Mouse (Mus musculus): Measurements from ENCODE around the gene Asf1b. TPM values are rescaled to one million over a fixed set of nuclear protein-coding genes. Genes with fewer than 3 reads are reported as not detected.

Asf1b gene
- polyA plus RNA-seq, 1 experiment from 2014 or later, result 55.0 TPM

DNA sequence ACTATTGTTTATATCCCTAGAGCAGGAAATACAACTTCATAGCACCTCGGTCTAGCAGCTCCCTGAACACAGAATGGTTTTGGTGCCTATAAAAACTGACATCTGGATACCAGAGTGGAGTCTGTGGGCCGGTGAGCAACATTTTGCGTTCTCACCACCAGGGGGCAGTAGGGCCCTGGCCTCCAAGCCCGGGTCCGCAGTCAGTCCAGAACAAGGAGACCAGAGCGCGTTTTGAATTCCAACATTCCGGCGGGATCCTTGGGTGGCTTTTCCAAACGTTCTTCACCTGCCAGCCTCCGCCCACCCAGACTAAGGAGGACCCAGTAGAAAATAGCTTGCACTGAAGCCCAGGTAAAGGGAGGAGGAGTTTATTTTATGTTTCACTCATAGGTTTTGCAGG, 54.6 kb downstream of the Asf1b start:
- no peak overlapping the region for H3K9ac ChIP-seq
- peaks cover 35% of the 10 kb centered on the region for H3K27me3 ChIP-seq (replicated peaks)
- peak overlapping the region; percentile 51; the same call in 1 of the 2 replicates for H3K4me3 ChIP-seq (replicated peaks)
- no peaks in the 10 kb centered on the region for H3K36me3 ChIP-seq
- no peak overlapping the region for H3K27ac ChIP-seq
- no peak overlapping the region; the same call in 1 of the 2 replicates for H3K4me2 ChIP-seq
- WGBS, result under 1% methylated on average over 11 of the region's 11 CpGs
- H3K9me3 ChIP-seq, result no peaks in the 10 kb centered on the region
- no peak for ATAC-seq (ENCODE audit: insufficient read depth, low FRiP score, low read depth)
- H3K4me1 ChIP-seq, result peaks cover 30% of the 10 kb centered on the region

DNA sequence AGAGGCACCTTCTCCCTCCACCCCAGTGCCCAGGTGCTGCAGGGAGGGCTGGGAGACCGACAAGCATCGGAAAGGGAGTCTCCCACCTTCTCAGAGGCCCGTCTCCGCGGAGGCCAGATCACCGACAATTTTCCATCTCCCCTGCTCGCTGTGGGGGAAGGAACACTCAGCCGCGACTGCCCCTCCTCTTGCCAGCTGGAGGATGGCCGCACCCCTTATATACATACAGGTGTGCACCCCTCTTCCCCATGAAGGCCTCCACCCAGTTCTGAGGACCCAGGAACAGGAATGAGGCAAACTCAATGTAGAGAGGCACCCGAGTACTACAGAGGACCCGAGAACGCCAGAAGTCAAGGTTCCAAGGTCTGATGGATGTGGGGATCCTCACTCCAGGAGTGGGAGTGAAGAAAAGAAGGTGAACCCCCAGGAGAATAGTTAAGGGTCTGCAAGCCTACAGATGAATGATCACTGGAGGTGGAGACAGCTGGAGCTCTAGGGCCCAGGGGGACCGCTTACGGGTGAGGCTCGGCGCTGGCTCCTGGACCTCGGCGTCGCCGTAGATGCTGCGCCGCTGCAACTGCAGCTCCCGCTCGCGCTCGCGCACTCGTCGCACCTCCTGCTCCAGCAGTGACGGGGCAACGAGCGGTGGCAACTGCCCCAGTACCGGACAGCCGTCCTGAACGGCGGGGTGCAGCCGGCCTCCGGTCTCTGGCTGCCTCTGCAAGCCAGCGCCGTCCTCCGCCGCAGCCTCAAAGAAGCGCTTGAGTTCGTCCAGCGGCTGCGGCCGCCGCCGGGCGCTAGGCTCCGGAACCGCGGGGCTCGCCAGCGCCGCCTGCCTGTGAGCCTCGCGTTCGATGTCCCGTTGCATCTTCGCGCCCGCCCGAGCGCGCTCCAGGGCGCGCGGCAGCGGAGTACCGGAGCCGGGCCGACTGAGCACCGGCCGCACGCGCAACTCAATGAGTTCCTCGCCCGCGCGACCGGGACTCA, 55.6 kb downstream of the Asf1b start:
- peaks cover 27% of the 10 kb centered on the region for H3K4me1 ChIP-seq
- peak overlapping the region; percentile 51 for H3K4me3 ChIP-seq (replicated peaks)
- peak; percentile 40; the same call in 1 of the 2 replicates for ATAC-seq (ENCODE audit: insufficient read depth, low FRiP score, low read depth)
- no peak overlapping the region for H3K27ac ChIP-seq
- no peaks in the 10 kb centered on the region for H3K9me3 ChIP-seq
- no peaks in the 10 kb centered on the region for H3K36me3 ChIP-seq
- 2% methylated on average over 80 of the region's 83 CpGs for whole genome bisulfite sequencing
- H3K27me3 ChIP-seq (replicated peaks), result peaks cover 35% of the 10 kb centered on the region
- H3K4me2 ChIP-seq, result peak overlapping the region; percentile 100
- no peak overlapping the region for H3K9ac ChIP-seq

DNA sequence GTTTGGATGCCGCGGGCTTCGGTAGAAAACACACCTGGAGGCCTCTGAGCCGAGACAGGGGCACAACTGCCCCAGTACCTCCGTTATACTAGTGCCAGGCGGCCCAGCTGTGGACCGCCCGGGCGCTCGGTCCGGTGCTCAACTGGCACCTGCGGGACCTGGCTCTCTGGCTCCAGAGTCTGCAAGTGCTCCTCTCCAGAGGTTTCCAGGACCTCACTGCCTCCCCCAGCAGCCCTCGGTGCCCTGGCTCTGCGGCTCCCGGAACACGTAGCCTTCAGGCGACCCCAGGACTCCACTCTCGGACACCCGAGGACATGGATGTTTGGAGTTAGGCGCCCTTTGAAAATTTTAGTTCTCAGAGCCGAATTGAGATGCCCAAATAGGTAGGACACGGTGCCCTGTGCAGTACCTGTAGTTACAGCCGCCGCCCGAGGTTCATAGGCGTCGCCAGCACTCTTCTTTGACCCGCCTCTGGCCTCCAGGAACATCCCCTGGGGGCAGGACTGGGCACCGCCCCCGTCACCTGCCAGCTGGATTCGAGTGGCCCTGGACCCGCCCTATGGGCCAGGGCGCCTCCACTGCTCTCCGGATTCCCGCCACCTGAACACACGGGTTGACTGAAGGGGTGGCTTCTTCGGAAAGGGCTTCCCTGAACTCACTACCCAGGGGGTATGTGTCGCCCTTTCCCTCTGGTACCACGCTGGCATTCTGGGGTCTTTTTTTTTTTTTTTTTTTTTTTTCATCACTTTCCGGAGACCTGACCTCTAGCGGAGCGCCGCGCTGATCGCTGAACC, 56.6 kb downstream of the Asf1b start, which contains the start of gene 2210011C24Rik:
Gene 2210011C24Rik (minus strand): TSS at position 467 of the 794 bp plus-strand sequence.
- H3K4me3 ChIP-seq (replicated peaks), result peak within 1 kb of the TSS; percentile 51
- H3K27me3 ChIP-seq (replicated peaks), result peaks cover 35% of the 10 kb centered on the region
- H3K9ac ChIP-seq, result peak within 1 kb of the TSS; percentile 7
- no peaks in the 10 kb centered on the region for H3K9me3 ChIP-seq
- WGBS, result 1% methylated on average over 45 of the region's 45 CpGs
- H3K4me1 ChIP-seq, result peaks cover 27% of the 10 kb centered on the region
- no peaks in the 10 kb centered on the region for H3K36me3 ChIP-seq
- H3K27ac ChIP-seq, result no peak within 1 kb of the TSS
- no peak for ATAC-seq (ENCODE audit: insufficient read depth, low FRiP score, low read depth)
- H3K4me2 ChIP-seq, result peak within 1 kb of the TSS; percentile 100

DNA sequence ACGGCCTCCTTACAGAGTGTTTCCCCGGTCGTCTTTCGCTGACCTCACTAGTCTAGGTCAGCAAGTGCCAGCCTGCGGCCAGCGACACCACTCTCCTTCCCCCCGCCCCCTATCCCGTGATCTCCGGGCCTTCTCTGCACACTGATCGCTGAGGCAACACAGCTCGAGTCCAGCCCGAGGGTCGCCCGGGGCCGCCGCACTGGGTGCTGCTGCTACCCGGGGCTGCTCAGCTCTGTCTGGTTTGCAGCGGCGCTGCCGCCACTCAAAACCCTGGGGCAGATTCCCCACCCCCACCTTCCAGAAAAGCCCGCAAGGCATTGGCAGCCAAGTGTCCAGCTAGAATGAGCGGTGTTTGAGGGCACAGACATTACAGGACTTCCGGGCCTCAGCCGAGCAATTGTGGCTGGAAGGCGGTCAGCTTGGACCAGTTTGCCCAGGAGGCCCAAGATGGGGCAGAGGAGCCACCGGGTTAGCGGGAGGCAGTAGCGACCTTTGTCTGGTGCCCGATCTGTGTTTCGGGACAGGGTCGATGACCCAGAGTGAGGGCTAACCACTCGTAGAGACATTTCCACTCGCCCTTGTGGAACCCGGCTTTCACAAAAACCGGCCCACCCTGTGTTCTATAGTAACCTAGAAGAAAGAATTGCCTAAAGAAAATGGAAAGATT, 57.3 kb downstream of the Asf1b start:
- H3K4me1 ChIP-seq, result peaks cover 27% of the 10 kb centered on the region
- no peak for ATAC-seq (ENCODE audit: insufficient read depth, low FRiP score, low read depth)
- peaks cover 39% of the 10 kb centered on the region for H3K27me3 ChIP-seq (replicated peaks)
- 15% methylated on average over 35 of the region's 35 CpGs for WGBS
- no peaks in the 10 kb centered on the region for H3K36me3 ChIP-seq
- peak overlapping the region; percentile 100 for H3K4me2 ChIP-seq
- H3K4me3 ChIP-seq (replicated peaks), result peak overlapping the region; percentile 51
- H3K27ac ChIP-seq, result no peak overlapping the region
- H3K9ac ChIP-seq, result no peak overlapping the region
- no peaks in the 10 kb centered on the region for H3K9me3 ChIP-seq

DNA sequence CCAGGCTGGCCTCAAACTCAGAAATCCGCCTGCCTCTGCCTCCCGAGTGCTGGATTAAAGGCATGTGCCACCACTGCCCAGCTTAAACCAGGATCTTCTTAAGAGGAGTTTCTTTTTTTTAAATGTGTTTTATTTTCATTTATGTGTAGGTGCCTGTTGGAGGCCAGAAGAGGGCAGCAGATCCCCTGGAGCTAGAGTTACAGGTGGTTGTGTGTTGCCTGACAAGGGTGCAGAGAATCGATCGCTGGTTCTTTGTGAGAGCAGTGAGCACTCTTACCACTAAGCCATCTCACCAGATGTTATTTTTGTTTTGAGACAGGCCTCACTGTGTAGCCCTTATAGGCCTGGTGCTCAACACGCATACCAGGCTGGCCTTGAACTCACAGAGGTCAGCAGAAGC, 60.5 kb downstream of the Asf1b start:
- H3K36me3 ChIP-seq, result no peaks in the 10 kb centered on the region
- no peak overlapping the region for H3K9ac ChIP-seq
- H3K27me3 ChIP-seq (replicated peaks), result peaks cover 32% of the 10 kb centered on the region
- no peaks in the 10 kb centered on the region for H3K9me3 ChIP-seq
- peaks cover 22% of the 10 kb centered on the region for H3K4me1 ChIP-seq
- no peak overlapping the region for H3K4me3 ChIP-seq (replicated peaks)
- no peak overlapping the region for H3K4me2 ChIP-seq
- ATAC-seq (ENCODE audit: insufficient read depth, low FRiP score, low read depth), result no peak
- WGBS, result 91% methylated on average over 5 of the region's 5 CpGs
- H3K27ac ChIP-seq, result no peak overlapping the region

DNA sequence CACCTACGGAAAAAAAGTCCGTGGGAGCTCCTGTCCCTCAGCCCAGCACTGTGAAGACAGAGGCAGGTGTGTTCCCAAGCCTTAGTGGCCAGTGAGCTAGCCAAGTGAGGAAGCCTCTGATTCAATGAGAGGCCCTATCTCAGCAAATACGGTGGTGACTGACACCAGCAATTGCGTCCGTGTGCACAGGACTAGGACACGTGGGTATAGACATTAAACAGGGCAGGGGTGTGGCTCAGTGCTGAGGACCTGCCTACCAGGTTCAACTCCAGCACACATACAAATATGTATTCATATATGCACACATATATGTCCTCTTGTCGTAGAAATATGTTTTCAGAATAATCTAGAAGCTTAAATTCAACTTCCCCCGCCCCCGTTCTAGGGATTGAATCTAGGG, 64.4 kb downstream of the Asf1b start:
- H3K9ac ChIP-seq, result no peak overlapping the region
- 68% methylated on average over 9 of the region's 9 CpGs for WGBS
- H3K27ac ChIP-seq, result no peak overlapping the region
- no peak for ATAC-seq (ENCODE audit: insufficient read depth, low FRiP score, low read depth)
- H3K9me3 ChIP-seq, result no peaks in the 10 kb centered on the region
- H3K4me1 ChIP-seq, result peaks cover 21% of the 10 kb centered on the region
- H3K27me3 ChIP-seq (replicated peaks), result peaks cover 12% of the 10 kb centered on the region; the same call in 1 of the 2 replicates
- no peak overlapping the region for H3K4me2 ChIP-seq
- H3K4me3 ChIP-seq (replicated peaks), result no peak overlapping the region
- H3K36me3 ChIP-seq, result no peaks in the 10 kb centered on the region

MicroRNAs within 50 kb of the gene (microRNA counts, 519-probe panel; counts per million panel counts)
- not detected for microRNA mmu-miR-1199

Small RNA genes within 50 kb of the gene (microRNA-seq; reads per million reads assigned to microRNA genes)
- gene Gm44330 (not detected), gene Gm44450 (not detected), gene Mir1199 (0.77 reads per million), gene Mir8111 (1.4 reads per million)

Other genes starting within 250 kb of the Asf1b start
- gene Ddx39, start 240.3 kb upstream of the Asf1b start, polyA plus RNA-seq (2015; fragmentation: Nextera tagmentation; extraction: Ambion mirVana), result 180 and 185 TPM in 2 replicates
- 29.8 and 33.7 TPM in 2 replicates for gene Adgre5, start 214.2 kb upstream of the Asf1b start, polyA plus RNA-seq (2015; fragmentation: Nextera tagmentation; extraction: Ambion mirVana)
- gene Adgrl1, start 55.4 kb upstream of the Asf1b start, polyA plus RNA-seq (2015; fragmentation: Nextera tagmentation; extraction: Ambion mirVana), result 17.7 and 18.1 TPM in 2 replicates
- 0.42 and 0.53 TPM in 2 replicates for gene Gm10644, start 302 bp upstream of the Asf1b start, polyA plus RNA-seq (2015; fragmentation: Nextera tagmentation; extraction: Ambion mirVana)
- 113 and 125 TPM in 2 replicates for gene Prkaca, start 17.5 kb downstream of the Asf1b start, polyA plus RNA-seq (2015; fragmentation: Nextera tagmentation; extraction: Ambion mirVana)
- gene Samd1, start 42.2 kb downstream of the Asf1b start, polyA plus RNA-seq (2015; fragmentation: Nextera tagmentation; extraction: Ambion mirVana), result 8.9 and 9.9 TPM in 2 replicates
- gene 1700067K01Rik, start 46.0 kb downstream of the Asf1b start, polyA plus RNA-seq (2015; fragmentation: Nextera tagmentation; extraction: Ambion mirVana), result 0.53 and 0.68 TPM in 2 replicates
- gene 2210011C24Rik, start 56.7 kb downstream of the Asf1b start, polyA plus RNA-seq (2015; fragmentation: Nextera tagmentation; extraction: Ambion mirVana), result 0.67 and 1.0 TPM in 2 replicates
- 6.6 and 6.7 TPM in 2 replicates for gene Palm3, start 66.0 kb downstream of the Asf1b start, polyA plus RNA-seq (2015; fragmentation: Nextera tagmentation; extraction: Ambion mirVana)
- 1.1 and 1.7 TPM in 2 replicates for gene Il27ra, start 87.1 kb downstream of the Asf1b start, polyA plus RNA-seq (2015; fragmentation: Nextera tagmentation; extraction: Ambion mirVana)
- not detected in 2 replicates for gene Rln3, start 89.5 kb downstream of the Asf1b start, polyA plus RNA-seq (2015; fragmentation: Nextera tagmentation; extraction: Ambion mirVana)
- gene Gm10643, start 109.6 kb downstream of the Asf1b start, polyA plus RNA-seq (2015; fragmentation: Nextera tagmentation; extraction: Ambion mirVana), result 1.1 and 1.3 TPM in 2 replicates
- gene Rfx1, start 111.3 kb downstream of the Asf1b start, polyA plus RNA-seq (2015; fragmentation: Nextera tagmentation; extraction: Ambion mirVana), result 8.0 and 8.8 TPM in 2 replicates
- 6.8 and 7.7 TPM in 2 replicates for gene Dcaf15, start 149.3 kb downstream of the Asf1b start, polyA plus RNA-seq (2015; fragmentation: Nextera tagmentation; extraction: Ambion mirVana)
- 0.36 and 0.39 TPM in 2 replicates for gene Podnl1, start 170.5 kb downstream of the Asf1b start, polyA plus RNA-seq (2015; fragmentation: Nextera tagmentation; extraction: Ambion mirVana)
- gene Cc2d1a, start 192.4 kb downstream of the Asf1b start, polyA plus RNA-seq (2015; fragmentation: Nextera tagmentation; extraction: Ambion mirVana), result 22.2 and 22.7 TPM in 2 replicates
- 0.91 and 1.2 TPM in 2 replicates for gene 4930432K21Rik, start 192.5 kb downstream of the Asf1b start, polyA plus RNA-seq (2015; fragmentation: Nextera tagmentation; extraction: Ambion mirVana)
- 1.7 and 2.3 TPM in 2 replicates for gene Nanos3, start 229.7 kb downstream of the Asf1b start, polyA plus RNA-seq (2015; fragmentation: Nextera tagmentation; extraction: Ambion mirVana)